Mouse (Mus musculus): Measurements from ENCODE around the gene A130010J15Rik.
A peak's percentile ranks its signal among the peaks of the same experiment; 100 is the strongest.

A130010J15Rik gene

DNA sequence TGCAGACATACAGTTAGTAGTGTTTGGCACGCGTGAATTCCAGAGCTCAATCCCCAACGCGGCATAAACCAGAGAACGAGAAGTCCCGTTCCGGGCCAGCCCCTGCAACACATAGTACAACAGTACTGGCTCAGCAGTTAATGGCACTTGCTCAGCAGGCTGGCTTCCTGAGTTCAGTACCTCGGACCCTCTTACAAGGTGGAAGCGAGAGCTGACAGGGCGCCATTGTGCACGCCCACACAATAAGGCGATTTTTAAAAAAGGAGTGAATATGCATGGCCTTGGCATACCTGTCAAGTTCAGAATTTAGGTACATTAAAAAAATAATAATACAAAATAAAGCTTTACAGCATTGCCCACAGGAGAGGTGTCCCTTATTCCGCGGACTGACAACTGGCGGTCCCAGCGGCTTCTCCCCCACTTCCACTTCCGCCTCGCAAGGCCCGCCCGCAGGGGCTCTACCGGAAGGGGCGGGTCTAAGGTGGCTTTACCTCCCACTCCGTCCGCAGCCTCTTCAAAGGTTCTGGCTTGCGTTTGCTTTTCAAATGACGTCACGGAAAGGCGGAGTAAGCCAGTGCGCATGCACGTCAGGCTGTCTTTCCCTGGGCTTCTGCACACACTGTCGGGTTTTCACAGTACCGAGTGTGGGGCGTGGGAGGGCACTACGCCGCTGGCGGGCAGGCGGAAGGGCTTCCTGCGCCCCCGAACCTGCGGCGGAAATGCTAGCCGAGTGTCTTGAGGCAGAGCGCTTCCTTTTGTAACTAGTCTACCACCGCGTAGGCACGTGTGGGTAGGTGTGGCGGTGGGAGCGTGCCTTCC lies 5.4 kb downstream of the A130010J15Rik start:
- DNase-seq (ENCODE audit: low read depth, low spot score), result peak; percentile 100
- Histone ChIP-seq H3K36me3 (ENCODE audit: control insufficient read depth, insufficient read depth, low read length, poor library complexity, severe bottlenecking) (peaks cover 10% of the 10 kb centered on the region), H3K27me3 (ENCODE audit: control insufficient read depth, insufficient read depth, low read length, poor library complexity, severe bottlenecking) (no peaks in the 10 kb centered on the region)

DNA sequence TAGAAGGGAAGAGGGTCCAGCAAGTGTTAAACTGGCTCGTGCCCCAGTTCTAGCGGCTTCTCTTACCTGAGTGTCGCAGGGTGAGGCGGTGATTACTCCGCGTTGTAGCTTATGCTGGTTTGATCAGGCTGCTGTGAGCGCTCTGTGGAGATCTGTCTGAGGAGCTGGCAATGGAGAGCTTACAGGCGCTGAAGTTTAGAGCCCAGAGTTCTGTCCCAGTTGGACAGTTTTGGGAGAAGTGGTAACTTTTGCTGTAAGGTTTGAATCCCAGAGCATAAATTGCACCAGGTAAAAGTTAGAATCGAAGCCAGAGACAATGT lies 5.9 kb downstream of the A130010J15Rik start:
- peaks cover 11% of the 10 kb centered on the region for H3K36me3 ChIP-seq (ENCODE audit: control insufficient read depth, insufficient read depth, low read length, poor library complexity, severe bottlenecking)
- DNase-seq (ENCODE audit: low read depth, low spot score), result no peak

GRCm38 (mm10) chr1:193174143-193174733 lies 6.4 kb downstream of the A130010J15Rik start:
- Histone ChIP-seq H3K27me3 (ENCODE audit: control insufficient read depth, insufficient read depth, low read length, poor library complexity, severe bottlenecking) (no peaks in the 10 kb centered on the region), H3K36me3 (ENCODE audit: control insufficient read depth, insufficient read depth, low read length, poor library complexity, severe bottlenecking) (peaks cover 13% of the 10 kb centered on the region)
- no peak for DNase-seq (ENCODE audit: low read depth, low spot score)

More for the DNA sequence above, 5.9 kb downstream of the A130010J15Rik start:
- H3K27me3 ChIP-seq (ENCODE audit: control insufficient read depth, insufficient read depth, low read length, poor library complexity, severe bottlenecking), result no peaks in the 10 kb centered on the region

GRCm38 (mm10) chr1:193181104-193181503 lies 13.3 kb downstream of the A130010J15Rik start:
- DNase-seq (ENCODE audit: low read depth, low spot score), result peak; percentile 65
- H3K36me3 ChIP-seq (ENCODE audit: control insufficient read depth, insufficient read depth, low read length, poor library complexity, severe bottlenecking), result peaks cover 35% of the 10 kb centered on the region
- H3K27me3 ChIP-seq (ENCODE audit: control insufficient read depth, insufficient read depth, low read length, poor library complexity, severe bottlenecking), result no peaks in the 10 kb centered on the region

- H3K36me3 ChIP-seq (ENCODE audit: control insufficient read depth, insufficient read depth, low read length, poor library complexity, severe bottlenecking), result peaks cover 42% of the 10 kb centered on the region
- DNase-seq (ENCODE audit: low read depth, low spot score), result no peak
- H3K27me3 ChIP-seq (ENCODE audit: control insufficient read depth, insufficient read depth, low read length, poor library complexity, severe bottlenecking), result no peaks in the 10 kb centered on the region
Measured at GRCm38 (mm10) chr1:193188257-193188656, 20.4 kb downstream of the A130010J15Rik start.

- H3K36me3 ChIP-seq (ENCODE audit: control insufficient read depth, insufficient read depth, low read length, poor library complexity, severe bottlenecking), result peaks cover 47% of the 10 kb centered on the region
- peak; percentile 53 for DNase-seq (ENCODE audit: low read depth, low spot score)
- no peaks in the 10 kb centered on the region for H3K27me3 ChIP-seq (ENCODE audit: control insufficient read depth, insufficient read depth, low read length, poor library complexity, severe bottlenecking)
Measured at GRCm38 (mm10) chr1:193189151-193189621, 21.3 kb downstream of the A130010J15Rik start.

GRCm38 (mm10) chr1:193189771-193190170 lies 21.9 kb downstream of the A130010J15Rik start:
- no peak for DNase-seq (ENCODE audit: low read depth, low spot score)
- no peaks in the 10 kb centered on the region for H3K27me3 ChIP-seq (ENCODE audit: control insufficient read depth, insufficient read depth, low read length, poor library complexity, severe bottlenecking)
- peaks cover 45% of the 10 kb centered on the region for H3K36me3 ChIP-seq (ENCODE audit: control insufficient read depth, insufficient read depth, low read length, poor library complexity, severe bottlenecking)

DNA sequence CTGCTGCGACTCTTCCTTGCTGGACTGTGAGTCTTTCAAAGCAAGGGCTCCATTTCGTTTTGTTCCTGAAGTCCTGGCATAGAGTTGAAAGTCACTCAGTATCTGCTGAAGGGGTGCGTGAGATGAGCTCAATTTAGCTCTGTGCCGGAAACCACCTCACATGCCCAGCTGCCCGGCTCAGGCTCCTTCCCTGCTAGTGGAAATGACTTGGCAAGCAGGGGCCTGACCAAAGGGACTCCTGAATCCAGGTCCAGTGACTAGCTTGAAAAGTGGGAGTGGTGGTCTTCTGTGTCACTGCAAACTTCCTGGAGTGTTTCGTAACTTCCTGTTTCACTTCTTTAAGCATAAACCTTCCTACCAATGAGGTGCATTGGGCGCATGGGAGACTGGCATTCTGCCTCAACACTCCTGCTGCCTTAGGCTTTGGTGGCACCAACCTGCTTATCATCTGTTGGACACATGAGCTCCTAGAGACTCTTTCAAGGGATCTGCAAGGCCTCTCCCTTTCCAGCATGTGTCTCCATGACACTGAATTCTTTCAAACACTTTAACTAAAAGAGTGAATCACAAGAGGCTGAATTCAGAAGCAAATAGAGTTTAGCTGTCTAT lies 23.9 kb downstream of the A130010J15Rik start:
- H3K27me3 ChIP-seq (ENCODE audit: control insufficient read depth, insufficient read depth, low read length, poor library complexity, severe bottlenecking), result no peaks in the 10 kb centered on the region
- H3K36me3 ChIP-seq (ENCODE audit: control insufficient read depth, insufficient read depth, low read length, poor library complexity, severe bottlenecking), result peaks cover 50% of the 10 kb centered on the region
- peak; percentile 51 for DNase-seq (ENCODE audit: low read depth, low spot score)

DNA sequence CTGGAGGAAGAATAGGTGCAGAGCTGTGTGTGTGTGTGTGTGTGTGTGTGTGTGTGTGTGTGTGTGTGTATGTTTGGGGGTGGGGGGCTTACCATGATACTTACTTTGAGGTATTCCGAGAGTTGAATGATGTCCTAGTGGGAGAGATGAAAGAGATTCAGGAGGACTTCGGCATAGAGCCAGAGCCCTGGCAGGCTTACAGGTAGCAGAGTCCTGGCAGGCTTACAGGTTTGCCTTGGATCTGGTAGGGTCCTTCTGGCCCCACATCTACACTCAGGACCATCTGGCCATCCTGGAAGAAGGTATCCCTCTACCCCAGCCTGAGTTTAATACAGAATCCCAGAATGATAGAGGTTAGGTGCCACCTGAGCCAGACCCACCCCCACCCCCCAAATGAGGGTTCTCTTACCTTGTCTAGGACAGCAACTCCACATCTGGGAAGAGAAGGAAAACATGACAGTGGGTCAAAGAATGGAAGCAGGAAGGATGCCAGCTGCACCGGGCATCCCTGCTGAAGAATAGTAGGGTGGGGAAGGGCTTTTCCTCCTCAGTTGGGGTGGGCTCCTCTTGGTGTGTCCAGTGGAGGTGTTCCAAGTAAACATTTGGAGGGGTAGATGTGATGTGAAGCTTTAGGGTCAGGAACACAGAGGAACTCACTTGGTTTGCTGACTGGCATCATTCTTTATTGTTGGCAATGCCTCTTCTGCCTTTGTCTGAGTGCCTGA lies 26.7 kb downstream of the A130010J15Rik start:
- Histone ChIP-seq H3K27me3 (ENCODE audit: control insufficient read depth, insufficient read depth, low read length, poor library complexity, severe bottlenecking) (no peaks in the 10 kb centered on the region), H3K36me3 (ENCODE audit: control insufficient read depth, insufficient read depth, low read length, poor library complexity, severe bottlenecking) (peaks cover 58% of the 10 kb centered on the region)
- no peak for DNase-seq (ENCODE audit: low read depth, low spot score)

DNA sequence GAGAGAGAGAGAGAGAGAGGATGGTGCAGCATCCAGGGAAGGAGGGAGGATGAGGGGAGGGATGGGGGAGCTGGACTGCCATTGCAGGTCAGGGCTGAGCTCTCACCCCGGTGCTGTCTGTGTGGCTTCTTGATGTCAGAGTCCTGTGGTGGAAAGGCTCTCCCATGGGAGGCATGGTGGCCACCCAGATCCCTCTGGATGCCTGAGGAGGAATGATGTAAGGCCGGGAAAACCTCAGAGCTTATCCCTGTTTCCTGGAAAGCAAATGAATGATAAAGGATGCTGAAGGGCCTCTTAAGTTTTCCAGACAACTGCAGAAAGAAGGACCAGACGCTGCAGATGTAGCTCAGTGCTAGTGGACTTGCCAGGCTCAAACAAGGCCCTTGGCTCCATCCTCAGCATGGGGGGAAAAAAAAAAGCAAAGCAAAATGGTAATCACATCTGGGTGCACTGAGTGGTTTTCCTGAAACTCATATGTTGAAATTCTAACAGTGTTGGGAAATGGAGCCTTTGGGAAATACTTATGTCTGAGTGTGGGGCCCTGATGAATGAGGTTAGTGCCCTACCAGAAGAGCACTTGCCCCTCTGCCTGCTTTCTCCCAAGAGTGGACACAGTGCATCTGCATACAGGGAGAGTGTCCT lies 27.4 kb downstream of the A130010J15Rik start:
- H3K27me3 ChIP-seq (ENCODE audit: control insufficient read depth, insufficient read depth, low read length, poor library complexity, severe bottlenecking), result no peaks in the 10 kb centered on the region
- DNase-seq (ENCODE audit: low read depth, low spot score), result no peak
- H3K36me3 ChIP-seq (ENCODE audit: control insufficient read depth, insufficient read depth, low read length, poor library complexity, severe bottlenecking), result peaks cover 59% of the 10 kb centered on the region

GRCm38 (mm10) chr1:193197494-193198205 lies 29.8 kb downstream of the A130010J15Rik start:
- no peak for DNase-seq (ENCODE audit: low read depth, low spot score)
- Histone ChIP-seq H3K27me3 (ENCODE audit: control insufficient read depth, insufficient read depth, low read length, poor library complexity, severe bottlenecking) (no peaks in the 10 kb centered on the region), H3K36me3 (ENCODE audit: control insufficient read depth, insufficient read depth, low read length, poor library complexity, severe bottlenecking) (peaks cover 50% of the 10 kb centered on the region)

DNA sequence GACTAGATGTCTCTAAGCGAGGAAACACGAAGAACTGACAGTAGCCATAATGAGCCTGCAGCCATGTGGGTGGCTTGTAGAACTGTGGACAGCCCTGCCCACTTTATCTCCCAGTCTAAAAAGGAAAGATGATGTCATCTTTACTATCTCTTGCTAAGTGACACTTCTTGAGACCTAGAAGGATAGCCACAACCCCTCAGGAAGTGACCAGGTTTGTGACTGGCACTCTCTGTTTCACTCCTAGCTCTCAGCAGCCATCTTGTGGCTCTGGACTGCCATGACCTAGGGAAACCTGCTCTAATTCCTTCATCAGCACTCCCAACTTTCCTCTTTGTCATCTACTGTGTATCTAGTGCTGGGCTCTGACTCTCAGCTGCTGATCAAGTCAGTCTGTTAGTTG lies 30.5 kb downstream of the A130010J15Rik start:
- H3K27me3 ChIP-seq (ENCODE audit: control insufficient read depth, insufficient read depth, low read length, poor library complexity, severe bottlenecking), result no peaks in the 10 kb centered on the region
- H3K36me3 ChIP-seq (ENCODE audit: control insufficient read depth, insufficient read depth, low read length, poor library complexity, severe bottlenecking), result peaks cover 45% of the 10 kb centered on the region
- peak; percentile 46 for DNase-seq (ENCODE audit: low read depth, low spot score)

GRCm38 (mm10) chr1:193200640-193201382 lies 33.0 kb downstream of the A130010J15Rik start:
- H3K27me3 ChIP-seq (ENCODE audit: control insufficient read depth, insufficient read depth, low read length, poor library complexity, severe bottlenecking), result no peaks in the 10 kb centered on the region
- no peak for DNase-seq (ENCODE audit: low read depth, low spot score)
- H3K36me3 ChIP-seq (ENCODE audit: control insufficient read depth, insufficient read depth, low read length, poor library complexity, severe bottlenecking), result peaks cover 29% of the 10 kb centered on the region; the same call in 1 of the 2 replicates
